Mouse (Mus musculus): Measurements from ENCODE around the gene Gsdma. TPM values are rescaled to one million over a fixed set of nuclear protein-coding genes. Genes with fewer than 3 reads are reported as not detected.
"Not testable (repeated sequence)": the region's sequence is repeated elsewhere in the genome, so short reads cannot be mapped to it uniquely, and the experiment has no call there.

Gene Gsdma
- total RNA-seq, 2 experiments from 2014 or later: 0.83 to 0.89 TPM

DNA sequence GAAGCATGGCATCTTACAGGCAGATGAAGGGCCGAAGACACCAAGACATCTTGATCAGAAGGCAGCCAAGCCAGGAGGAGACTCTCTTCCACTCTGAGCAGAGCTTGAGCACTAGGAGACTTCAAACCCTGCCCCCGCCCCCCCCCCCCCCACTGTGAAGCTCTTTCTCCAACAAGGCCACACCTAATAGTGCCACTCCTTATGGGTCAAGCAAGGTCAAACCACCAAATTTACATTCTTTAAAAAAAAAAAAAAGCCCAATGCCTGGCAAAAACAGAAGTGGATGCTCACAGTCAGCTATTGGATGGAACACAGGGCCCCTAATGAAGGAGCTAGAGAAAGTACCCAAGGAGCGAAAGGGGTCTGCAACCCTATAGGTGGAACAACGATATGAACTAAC, 16.4 kb downstream of the Gsdma start:
- DNase-seq (ENCODE audit: low spot score): not testable (repeated sequence)

DNA sequence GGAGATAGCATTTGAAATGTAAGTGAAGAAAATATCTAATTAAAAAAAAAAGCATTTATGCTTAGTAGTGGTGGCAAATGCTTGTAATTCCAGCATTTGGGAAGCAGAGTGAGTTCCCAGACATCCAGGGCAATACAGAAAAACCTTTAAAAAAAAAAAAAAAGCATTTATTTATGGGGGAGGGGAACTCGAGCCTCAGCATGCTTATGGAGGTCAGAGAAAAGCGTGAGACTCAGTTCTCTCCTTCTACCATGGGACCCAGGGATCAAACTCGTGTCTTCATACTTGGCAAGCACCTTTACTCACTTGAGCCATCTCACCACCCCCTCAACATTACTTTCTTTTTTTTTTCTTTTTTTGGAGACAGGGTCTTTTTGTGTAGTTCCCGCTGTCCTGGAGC, 17.0 kb downstream of the Gsdma start:
- DNase-seq (ENCODE audit: low spot score): no peak

DNA sequence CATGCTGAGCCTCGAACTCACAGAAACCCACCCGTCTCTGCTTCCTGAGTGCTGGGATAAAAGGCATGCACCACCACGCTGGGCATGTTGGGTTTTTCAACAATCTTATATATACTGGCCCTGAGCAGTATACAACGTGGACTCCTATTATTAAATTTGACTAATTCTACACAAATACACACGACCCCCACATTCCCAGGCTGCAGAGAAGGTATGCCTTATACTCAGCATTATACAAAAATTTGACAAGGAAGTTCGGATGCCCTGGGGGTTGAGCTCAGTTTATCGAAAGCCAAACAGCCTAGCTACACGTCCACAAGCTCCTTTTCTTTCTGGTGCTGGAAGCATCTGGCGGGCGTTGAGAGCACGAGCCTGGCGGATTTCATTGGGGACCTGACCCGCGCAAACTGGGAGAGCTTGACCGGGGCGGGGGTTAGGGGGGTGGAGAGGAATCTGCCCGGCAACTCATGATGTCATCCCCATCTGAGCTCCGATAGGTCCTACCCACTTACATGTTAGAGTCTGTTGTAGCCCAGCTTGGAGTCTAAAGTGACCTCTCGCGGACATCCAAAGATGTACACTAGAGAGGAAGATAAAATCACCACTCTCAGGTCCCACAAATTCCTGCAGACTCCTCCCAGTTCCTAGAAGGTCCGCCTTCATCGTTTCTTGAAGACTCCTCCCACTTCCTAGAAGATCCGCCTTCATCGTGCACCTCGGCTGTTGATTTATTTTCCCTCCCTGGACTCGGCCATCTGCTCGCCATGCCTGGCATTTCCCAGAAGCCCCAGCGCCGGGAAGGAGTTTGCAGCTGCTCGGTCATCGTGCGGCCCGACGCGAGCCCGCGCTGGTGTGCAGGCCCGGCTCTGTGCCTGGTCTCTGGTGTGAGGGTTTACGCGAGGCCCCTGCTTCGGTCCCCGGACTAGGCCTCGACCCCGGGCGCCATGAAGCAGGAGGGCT, 17.9 kb downstream of the Gsdma start, which contains the start of gene Psmd3:
Gene Psmd3, plus strand, starts transcription at position 769 of the 960 bp plus-strand sequence.
- peak; percentile 99 for DNase-seq (ENCODE audit: low spot score)

DNA sequence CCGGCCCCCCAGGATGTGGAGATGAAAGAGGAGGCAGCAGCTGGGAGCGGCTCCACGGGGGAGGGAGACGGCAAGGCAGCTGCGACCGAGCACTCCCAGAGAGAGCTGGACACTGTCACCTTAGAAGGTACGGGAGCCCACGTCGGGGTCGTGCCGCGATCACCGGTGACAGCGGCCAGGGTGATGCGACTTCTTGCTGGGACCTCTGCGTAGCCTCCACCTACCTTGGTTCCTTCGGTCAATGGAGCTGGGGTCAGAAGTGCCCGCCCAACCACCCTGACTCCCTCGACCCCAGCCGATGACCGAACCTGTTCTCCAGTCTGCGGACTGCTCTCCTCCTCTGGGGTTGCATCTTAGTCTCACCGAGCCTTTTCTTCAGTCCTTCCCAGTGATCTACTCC, 18.7 kb downstream of the Gsdma start:
- DNase-seq (ENCODE audit: low spot score): no peak

DNA sequence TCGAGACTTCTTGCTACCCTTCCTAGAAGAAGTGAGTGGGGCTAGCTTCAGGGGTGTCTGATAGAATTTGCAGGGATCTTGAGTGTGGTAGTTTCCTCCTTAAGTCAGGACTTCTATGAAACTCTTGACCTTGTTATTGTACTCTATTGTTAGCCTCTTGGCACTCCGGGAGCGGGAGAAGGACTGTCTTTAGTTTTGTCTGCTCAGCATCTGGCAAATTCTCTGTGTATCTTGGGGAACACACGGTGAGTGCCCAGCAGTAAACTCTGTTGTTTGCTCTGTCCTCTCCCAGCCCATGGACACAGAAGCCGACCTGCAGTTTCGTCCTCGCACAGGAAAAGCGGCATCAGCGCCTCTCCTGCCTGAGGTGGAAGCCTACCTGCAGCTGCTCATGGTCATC, 21.5 kb downstream of the Gsdma start:
- no peak for DNase-seq (ENCODE audit: low spot score)

DNA sequence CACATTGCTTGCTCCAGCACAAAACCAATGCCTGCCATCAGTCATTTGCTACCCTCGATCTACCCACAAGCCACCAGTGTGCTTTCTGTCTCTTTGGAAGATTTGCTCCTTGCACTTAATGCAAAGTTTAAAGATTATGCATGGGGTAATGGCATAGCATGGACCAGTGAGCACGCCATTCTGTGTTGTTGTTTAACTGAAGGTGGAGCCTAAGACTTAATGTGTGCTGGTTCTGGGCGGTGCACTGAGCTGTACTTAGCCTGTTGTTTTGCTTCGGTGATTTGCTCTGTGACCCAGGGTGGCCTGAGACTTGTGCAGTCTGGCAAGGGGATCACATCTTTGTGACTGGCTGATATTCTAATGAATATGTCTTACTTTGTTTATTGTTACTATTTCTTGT, 22.8 kb downstream of the Gsdma start:
- no peak for DNase-seq (ENCODE audit: low spot score)

DNA sequence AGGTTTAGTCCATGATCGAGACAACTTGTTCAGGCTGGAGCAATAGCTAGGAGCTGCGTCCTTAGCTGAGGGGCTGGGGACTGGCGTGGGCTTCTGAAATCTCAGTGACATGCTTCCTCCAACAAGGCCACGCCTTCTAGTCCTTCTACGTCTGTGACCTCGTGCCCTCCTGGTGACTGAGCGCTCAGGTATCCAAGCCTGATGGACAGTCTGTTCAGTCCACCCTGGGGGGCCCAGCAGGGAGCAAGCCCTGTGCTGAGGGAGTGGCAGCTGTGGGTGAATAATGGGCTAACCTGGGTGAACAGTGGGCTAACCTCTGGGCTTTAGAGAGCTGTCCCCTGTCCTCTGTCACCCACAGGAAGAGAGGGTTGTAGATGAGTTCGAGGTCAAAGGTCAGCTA, 23.9 kb downstream of the Gsdma start:
- DNase-seq (ENCODE audit: low spot score): no peak

DNA sequence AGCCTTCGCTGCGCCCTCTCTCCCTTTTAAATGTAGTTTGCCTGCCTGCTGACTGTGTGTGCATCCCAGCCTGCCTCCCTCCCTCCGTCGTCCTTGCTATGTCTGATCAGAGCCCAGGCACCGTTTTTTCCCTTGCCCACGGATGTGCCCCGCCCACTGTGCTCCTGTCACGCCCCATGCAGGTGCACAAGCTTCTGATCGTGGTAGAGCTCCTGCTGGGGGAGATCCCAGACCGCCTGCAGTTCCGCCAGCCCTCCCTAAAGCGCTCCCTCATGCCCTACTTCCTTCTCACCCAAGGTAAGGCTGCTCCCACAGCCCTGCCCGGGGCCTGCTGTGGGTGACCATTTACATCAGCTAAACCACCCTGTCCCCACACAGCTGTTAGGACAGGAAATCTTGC, 29.1 kb downstream of the Gsdma start:
- no peak for DNase-seq (ENCODE audit: low spot score)

DNA sequence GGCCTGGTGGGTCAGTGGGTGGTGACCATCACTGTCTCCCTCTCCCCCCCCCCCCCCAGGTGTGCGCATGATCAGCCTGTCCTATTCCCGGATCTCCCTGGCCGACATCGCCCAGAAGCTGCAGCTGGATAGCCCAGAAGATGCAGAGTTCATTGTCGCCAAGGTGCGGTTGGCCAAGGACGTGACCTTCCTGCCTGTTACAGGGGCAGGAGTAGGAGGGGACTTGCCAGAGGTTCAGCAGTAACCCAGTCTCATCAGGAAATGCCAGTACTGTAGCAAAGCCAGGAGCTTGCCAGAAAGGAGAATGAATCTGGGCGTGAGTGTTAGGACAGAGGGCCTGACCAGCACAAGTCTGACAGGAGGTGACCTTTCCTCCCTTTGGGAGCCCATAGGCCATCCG, 29.6 kb downstream of the Gsdma start:
- DNase-seq (ENCODE audit: low spot score): no peak

DNA sequence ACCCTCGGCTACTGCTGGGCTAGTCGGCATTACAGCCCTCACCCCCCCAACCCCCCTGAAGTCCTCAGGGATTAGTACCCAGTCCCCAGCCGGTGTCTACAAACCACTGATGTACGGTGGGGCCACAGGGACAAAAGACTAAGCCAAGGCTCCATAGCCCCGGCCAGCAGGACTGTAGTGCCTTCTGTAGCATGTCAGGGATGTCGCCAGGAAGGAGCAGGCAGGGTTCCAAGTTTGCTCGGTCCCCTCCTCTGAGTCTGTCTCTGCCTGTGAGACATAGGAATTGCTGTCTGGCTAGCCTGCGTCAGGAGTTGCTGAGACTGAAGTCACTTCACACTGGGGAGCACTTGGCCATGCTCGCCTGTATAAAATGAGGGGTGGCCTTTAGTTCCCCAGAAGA, 30.1 kb downstream of the Gsdma start:
- DNase-seq (ENCODE audit: low spot score): no peak

DNA sequence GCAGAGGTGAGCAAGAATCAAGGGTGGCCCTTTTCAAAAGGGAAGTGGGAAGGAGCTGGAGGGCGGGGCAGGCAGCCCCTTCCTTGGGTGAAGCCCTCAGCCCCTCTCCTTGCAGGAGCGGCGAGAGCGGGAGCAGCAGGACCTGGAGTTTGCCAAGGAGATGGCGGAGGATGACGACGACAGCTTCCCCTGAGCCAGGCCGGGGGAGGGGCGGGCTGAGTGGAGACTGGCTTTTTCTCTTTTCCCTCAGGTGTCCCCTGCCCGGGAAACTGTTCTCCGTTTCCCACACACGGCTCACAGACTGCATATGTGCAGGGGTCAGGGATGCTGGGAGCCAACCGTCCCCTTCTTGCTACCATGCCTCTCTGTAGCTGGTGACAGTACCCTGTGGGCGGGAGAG, 31.3 kb downstream of the Gsdma start:
- no peak for DNase-seq (ENCODE audit: low spot score)

DNA sequence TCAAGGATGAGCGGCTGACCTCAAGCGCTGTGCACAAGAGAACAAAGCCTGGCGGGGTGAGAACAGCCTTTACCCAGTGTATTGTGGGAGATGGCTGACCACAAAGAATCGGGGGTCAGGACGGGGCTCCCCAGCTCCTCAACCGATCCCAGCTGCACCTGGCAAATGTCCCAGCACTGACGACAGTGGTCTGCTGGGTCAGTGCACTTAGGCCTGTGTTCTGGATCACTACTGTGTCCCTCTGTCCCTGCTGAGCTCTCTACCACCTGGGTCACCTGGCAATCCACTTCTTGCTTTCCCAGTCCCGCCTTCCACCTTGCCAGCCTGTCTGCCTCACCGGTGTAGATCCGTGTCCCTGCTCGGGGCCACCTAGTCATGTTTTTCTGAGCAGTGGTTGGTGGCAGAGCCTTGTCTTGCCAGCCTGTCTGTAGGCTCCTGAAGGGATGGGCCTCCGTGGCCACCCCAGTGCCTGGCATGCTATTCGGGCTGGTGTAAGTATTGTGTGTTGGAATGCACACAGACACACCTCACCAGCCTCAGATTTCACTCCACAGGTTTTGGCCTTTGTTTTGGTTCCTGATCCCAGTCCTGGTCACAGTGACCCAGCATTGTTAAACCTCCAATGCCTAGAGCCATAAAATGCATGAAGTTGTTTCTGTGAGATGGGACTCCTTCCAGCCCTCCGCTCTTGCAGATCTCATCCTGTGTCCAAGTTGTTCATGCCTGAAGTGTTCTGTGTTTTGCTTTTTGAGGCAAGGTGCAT, 32.5 kb downstream of the Gsdma start:
- no peak for DNase-seq (ENCODE audit: low spot score)

DNA sequence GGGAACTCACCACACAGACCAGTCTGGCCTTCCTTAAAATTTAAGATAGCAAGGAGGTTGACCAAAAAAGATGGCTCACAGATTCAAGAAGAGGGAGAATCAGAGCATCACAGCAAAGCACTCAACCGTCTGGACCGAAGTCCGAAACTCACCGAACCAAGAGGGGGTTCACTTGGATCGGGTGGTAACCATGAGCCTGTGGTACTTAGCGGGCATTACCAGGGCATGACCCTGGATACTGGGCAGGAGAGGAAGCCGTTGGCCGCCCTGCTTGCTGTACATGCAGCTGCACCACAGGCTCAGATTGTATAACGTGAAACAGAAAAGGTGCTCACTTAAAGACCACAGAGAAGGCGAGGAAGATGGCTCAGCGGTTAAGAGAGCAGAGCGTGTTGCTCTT, 33.1 kb downstream of the Gsdma start:
- no peak for DNase-seq (ENCODE audit: low spot score)

DNA sequence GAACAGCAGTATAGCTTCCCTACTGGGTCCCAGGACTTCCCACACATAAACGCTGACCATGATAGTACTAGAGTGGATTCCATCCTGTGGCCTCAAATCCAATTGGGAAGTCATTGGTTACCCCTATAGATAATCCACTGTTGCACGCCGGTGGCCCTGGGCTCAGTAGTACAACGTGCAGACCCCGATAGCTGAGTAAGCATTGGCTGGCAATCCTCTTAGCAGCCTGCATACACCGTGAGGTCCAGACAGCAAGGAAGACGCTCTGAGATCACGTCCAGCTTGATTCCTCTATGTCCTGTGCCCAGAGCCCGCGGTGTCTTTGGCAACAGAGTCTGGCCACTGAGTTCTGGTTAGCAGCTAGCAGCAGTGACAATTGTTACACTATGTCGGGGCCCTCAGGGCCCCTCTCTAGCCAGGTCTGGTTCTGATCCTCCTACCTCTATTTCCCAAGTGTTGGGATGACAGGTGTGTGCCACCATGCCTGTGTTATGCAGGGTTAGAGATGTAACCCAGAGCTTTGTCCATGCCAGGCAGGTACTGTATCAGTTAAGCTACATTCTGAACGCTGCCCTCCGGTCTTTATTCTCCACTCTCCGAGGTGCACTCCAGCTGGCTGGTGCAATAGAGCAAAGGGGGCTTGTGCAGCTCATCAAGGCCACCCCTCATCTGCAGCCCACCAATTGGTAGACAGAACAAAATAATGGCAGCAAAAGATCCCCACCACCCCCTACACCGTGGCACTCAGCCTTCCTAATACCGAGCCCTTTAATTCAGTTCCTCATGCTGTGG, 34.9 kb downstream of the Gsdma start:
- DNase-seq (ENCODE audit: low spot score): no peak

DNA sequence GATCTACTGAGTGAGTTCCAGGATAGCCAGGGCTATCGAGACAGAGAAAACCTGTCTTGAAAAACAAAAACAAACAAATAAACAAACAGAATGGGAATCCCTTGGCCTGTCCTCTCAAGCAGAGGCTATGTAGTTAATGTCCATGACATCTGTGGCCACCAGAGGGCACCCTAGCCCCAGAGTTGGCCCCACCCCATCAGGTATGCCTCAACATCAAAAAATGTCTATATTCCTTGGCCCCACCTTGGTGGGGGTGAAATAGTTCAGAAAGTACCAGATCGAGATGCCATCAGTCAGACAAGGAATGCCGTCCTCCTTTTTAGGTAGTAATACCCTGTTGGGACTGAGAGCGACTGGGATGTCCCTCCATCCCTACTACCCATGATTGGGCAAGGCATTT, 35.8 kb downstream of the Gsdma start:
- peak; percentile 79 for DNase-seq (ENCODE audit: low spot score)

DNA sequence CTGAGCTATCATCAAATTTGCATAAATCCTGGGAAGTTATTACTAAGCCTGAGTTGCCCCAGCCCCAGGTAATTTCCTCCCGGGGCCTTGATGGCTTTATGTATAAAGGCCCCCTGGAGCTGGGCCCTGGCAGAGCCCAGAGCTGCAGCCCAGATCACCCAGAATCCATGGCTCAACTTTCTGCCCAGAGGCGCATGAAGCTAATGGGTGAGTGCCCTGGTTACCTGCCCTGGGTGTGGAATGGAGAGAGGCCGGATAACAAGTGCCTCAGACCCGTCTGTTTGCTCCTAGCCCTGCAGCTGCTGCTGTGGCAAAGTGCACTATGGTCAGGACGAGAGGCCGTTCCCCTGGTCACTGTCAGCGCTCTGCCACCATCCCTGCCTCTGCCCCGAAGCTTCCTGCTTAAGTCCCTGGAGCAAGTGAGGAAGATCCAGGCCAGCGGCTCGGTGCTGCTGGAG, 37.1 kb downstream of the Gsdma start, which contains the start of gene Csf3:
Gene Csf3, plus strand, starts transcription at position 51 of the 458 bp plus-strand sequence.
- DNase-seq (ENCODE audit: low spot score): no peak

DNA sequence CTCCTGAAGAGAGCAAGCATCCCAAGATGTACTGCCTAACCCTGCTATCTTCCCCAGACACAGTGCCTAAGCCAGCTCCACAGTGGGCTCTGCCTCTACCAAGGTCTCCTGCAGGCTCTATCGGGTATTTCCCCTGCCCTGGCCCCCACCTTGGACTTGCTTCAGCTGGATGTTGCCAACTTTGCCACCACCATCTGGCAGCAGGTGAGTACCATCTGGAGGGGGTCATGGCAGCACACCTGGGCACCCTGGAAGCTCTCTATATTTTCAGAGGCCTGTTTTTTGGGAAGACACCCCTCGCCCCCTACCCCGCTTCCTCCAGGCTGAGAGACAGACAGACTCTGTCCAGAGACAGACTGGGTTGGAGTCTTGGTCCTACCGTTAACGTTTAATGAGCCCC, 38.2 kb downstream of the Gsdma start:
- no peak for DNase-seq (ENCODE audit: low spot score)

DNA sequence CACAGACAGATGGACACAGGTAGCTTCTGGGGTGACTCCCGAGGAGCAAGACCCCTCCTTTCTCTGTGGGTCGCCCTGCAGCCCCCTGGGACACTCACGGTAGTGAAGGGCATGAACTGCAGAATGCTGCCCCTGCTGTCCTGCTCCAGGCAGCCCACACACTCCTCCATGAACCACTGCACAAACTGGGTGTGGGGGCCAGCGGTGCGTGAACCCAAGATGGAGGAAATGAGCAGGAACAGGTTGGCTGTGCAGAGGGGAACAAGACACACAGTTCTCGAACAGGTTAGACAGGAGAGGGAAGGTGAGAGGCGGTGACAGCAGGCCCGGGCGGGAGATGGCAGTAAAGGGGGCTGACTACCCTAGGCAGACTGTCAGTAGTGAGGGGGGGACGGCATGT, 40.9 kb downstream of the Gsdma start:
- DNase-seq (ENCODE audit: low spot score): no peak

DNA sequence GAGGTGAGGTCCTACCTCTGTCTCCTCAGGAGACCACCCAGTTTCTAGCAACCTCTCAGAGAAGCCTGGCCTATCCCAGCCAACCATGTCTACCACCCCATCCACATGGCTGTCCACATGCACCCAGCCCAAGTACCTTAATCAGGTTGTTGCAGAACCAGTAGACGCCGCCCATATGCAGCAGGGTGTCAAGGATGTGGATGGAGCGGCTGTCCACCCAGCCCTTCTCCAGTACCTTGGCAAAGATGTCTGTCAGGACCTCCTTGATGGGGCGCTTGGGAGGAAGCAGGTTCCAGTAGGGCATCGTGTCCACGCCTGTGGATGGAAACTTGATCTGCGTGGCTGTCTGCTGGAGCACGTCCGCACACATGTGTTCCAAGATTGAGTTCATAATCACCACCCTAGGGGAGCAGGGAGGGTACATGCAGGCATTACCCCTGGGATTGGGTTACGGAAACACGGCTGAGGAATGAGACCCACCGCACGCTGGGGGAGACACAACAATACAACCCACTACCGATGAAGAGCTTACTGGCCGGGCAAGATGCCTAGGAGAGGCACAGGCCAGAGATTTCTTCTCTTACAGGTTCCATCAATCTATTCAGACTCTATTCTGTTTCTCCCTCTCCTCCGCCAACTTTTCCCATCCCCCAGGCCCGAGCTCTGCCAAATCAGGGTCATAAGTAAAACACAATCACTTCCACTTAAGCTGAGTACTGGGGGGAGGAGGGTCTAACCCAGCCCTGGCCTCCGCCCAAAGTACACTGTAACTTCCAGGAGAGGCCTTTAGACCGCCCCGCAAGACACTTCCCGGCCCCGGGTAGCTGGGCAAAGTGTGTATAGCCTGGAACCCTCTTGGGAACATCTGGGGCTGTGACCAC, 43.5 kb downstream of the Gsdma start:
- no peak for DNase-seq (ENCODE audit: low spot score)

DNA sequence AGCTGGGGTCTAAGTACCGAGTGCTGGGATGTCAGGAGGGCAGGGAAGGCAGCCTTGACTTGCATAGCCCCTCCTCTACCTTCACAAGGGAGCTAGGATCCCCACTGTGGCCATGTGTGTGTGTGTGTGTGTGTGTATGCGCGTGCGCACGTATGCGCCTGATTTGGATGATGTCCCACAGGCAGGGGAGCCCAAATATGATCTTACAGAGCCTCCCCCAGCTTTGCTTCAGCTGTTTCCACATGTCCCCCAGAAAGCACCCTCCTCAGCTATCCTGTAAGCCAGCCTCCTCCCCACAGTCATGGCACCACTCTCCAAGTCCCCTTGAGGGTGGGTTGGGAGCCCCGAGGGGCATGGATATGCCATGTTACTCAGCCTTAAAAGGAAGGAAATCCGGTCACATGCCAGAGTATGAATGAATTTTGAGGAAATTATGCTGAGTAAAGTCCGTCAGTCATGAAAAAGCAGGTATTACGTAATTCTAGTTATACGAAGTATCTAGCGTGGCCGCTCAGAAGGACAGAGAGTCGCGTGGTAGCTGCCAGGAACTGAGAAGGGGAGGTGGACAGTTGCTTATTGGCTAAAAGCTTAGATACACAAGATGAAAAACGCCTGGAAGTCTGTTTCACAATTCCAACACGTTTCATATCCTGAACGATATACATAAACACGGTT, 44.3 kb downstream of the Gsdma start:
- DNase-seq (ENCODE audit: low spot score): peak; percentile 40
